ENCODE assay signal across 23 mouse cellular contexts in the genomic region with DNA sequence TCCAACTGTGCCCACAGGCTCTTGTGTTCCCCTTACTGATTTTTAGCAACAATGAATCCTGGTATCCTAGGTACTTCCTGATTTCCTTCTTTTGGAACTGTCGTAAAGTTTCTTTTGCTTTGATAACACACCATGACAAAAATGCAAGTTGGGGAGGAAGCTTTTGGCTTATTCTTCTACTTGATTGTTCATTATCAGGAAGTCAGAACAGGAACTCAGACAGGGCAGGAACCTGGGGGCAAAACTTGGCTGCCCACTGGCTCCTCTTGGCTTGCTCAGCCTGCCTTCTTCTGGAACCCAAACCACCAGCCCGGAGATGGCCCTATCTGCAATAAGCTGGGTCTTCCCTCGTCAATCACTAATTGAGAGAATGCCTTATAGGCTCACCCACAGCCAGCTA. TPM values are rescaled to one million over a fixed set of nuclear protein-coding genes. Genes with fewer than 3 reads are reported as not detected.
DNase-seq lines count a peak whose midpoint lies in the region; ATAC-seq lines count a peak whose summit lies in the region.
"Had no signal": no experiment of that assay in that cellular context is flagged by ENCODE, and none has a peak within 500 bp of the region (broad histone marks: within the 10 kb centered on the region; RNA-seq: fewer than 3 reads in every experiment).

No protein-coding gene starts in this region.

- peaks cover 75% of the 10 kb centered on the region for H3K36me3 ChIP-seq in megakaryocyte, embryonic 14.5 days (replicated peaks; ENCODE audit: low read length)
- H3K36me3 ChIP-seq: forebrain, embryonic 10.5 days; hindbrain, embryonic 12.5 days; hindbrain, embryonic 15.5 days; intestine, embryonic 15.5 days had no signal

- H3K4me1 ChIP-seq in megakaryocyte, embryonic 14.5 days: peaks cover 89% of the 10 kb centered on the region
- H3K4me1 ChIP-seq: forebrain, embryonic 10.5 days; hindbrain, embryonic 12.5 days; intestine, embryonic 15.5 days had no signal

- DNase-seq in 416B (ENCODE audit: low read depth) (peak; percentile 51), MEL-GATA-1-ER (ENCODE audit: extremely low read depth, low read depth) (peak; percentile 49)
- DNase-seq in gastrocnemius, postnatal 14 days: no peak
- DNase-seq in left cerebral cortex, adult 18-20 months (ENCODE audit: low spot score in 2 of 2): no peak
- no peak for DNase-seq in layer of hippocampus, postnatal 10 days (ENCODE audit: low spot score in 2 of 2)
- no peak for DNase-seq in thymus, postnatal 4 days
- DNase-seq: adrenal gland, postnatal 10 days; adrenal gland, postnatal 36 days; cerebellum, adult 11 months; cerebellum, adult 2 months; cerebellum, adult 9-11 months; cerebellum, postnatal 25 days; gastrocnemius, postnatal 10 days had no signal

- peak; percentile 48 for ATAC-seq in granulocyte monocyte progenitor cell, adult 5-6 weeks (replicated peaks; ENCODE audit: poor library complexity, severe bottlenecking)
- ATAC-seq: CD4-positive, CD25-positive, alpha-beta regulatory T cell, adult 4 months; forebrain, embryonic 13.5 days; forebrain, embryonic 16.5 days; intestine, embryonic 15.5 days; Patski had no signal

- H3K9me3 ChIP-seq in megakaryocyte, embryonic 14.5 days: no peaks in the 10 kb centered on the region
- H3K9me3 ChIP-seq: forebrain, embryonic 10.5 days; forebrain, embryonic 13.5 days; hindbrain, embryonic 12.5 days; hindbrain, embryonic 15.5 days; intestine, embryonic 15.5 days had no signal

- no peaks in the 10 kb centered on the region for H3K27me3 ChIP-seq in megakaryocyte, embryonic 14.5 days (replicated peaks)
- H3K27me3 ChIP-seq: forebrain, embryonic 13.5 days; hindbrain, embryonic 12.5 days; hindbrain, embryonic 15.5 days; intestine, embryonic 15.5 days; Patski had no signal

- H3K4me3 ChIP-seq in megakaryocyte, embryonic 14.5 days (replicated peaks): peak overlapping the region; percentile 59
- H3K4me3 ChIP-seq: forebrain, embryonic 10.5 days; forebrain, embryonic 13.5 days; hindbrain, embryonic 12.5 days; hindbrain, embryonic 15.5 days; intestine, embryonic 15.5 days had no signal

- intact Hi-C loops in gastrocnemius, postnatal 14 days (cut with DNase I; ENCODE audit: low total_unique reads): no loop called here

RNA-seq across cellular contexts. Expression of gene Stxbp5, which starts 25.0 kb away (rescaled TPM):
- 55.8 and 62.7 TPM in 2 replicates for total RNA-seq in granulocyte monocyte progenitor cell, adult 5-6 weeks (2014; fragmentation: Nextera tagmentation)
- 51.3 and 55.9 TPM in 2 replicates for total RNA-seq in granulocyte monocyte progenitor cell, adult 5-6 weeks (2017)
- 16.0 and 17.5 TPM in 2 replicates for polyA plus RNA-seq in megakaryocyte, embryonic 14.5 days (2012; ENCODE audit: insufficient read depth, low replicate concordance)
- 1 to 10 TPM; 5.2 to 6.6 TPM for total RNA-seq in gastrocnemius, postnatal 14 days (2021)
- total RNA-seq in left cerebral cortex, adult 18-20 months (2021): 100 to 1,000 TPM in 1 of 2 experiments, 10 to 100 TPM in 1; 97.0 to 107 TPM
- 100 to 1,000 TPM in 1 of 2 experiments, 10 to 100 TPM in 1; 93.7 to 102 TPM for total RNA-seq in layer of hippocampus, postnatal 10 days (2021)

Comparison
In these comparisons a context has a peak if more than half of its experiments do, and no peak if none do; other contexts are left out.
1. DNase-seq: peak in 416B (single experiment) and MEL-GATA-1-ER (single experiment); none in gastrocnemius, postnatal 14 days (single experiment), left cerebral cortex, adult 18-20 months (0 of 2), layer of hippocampus, postnatal 10 days (0 of 2) and thymus, postnatal 4 days (single experiment).
2. RNA of gene Stxbp5, which starts 25.0 kb away (total RNA-seq): 97.0 to 107 TPM in left cerebral cortex, adult 18-20 months, 93.7 to 102 TPM in layer of hippocampus, postnatal 10 days and 51.3 to 62.7 TPM in granulocyte monocyte progenitor cell, adult 5-6 weeks; 5.2 to 6.6 TPM in gastrocnemius, postnatal 14 days; every median in the first group is over 4 times any median in the second.